Mouse (Mus musculus): ENCODE data around the gene Olfr1200.

Gene Olfr1200

GRCm38 (mm10) chr2:88770388-88770787 lies at the start of gene Olfr1200:
Olfr1200 (minus strand) TSS chr2:88770488.
- DNase-seq, result no peak

GRCm38 (mm10) chr2:88814196-88814595 lies 43.9 kb upstream of the Olfr1200 start, which contains the start of gene Olfr1202:
Olfr1202 (plus strand) TSS chr2:88814496.
- DNase-seq, result no peak

GRCm38 (mm10) chr2:88792736-88793135 lies 22.4 kb upstream of the Olfr1200 start, which contains the start of gene Olfr1201:
Olfr1201 (plus strand) TSS chr2:88793036.
- no peak for DNase-seq

GRCm38 (mm10) chr2:88760369-88760768 lies 9.9 kb downstream of the Olfr1200 start, which contains the start of gene Olfr1199:
Olfr1199 (minus strand) TSS chr2:88760469.
- no peak for DNase-seq

GRCm38 (mm10) chr2:88751270-88751669 lies 19.0 kb downstream of the Olfr1200 start, which contains the start of gene Olfr1198:
Olfr1198 (minus strand) TSS chr2:88751370.
- DNase-seq, result no peak

- no peak for DNase-seq
These were observed 26.9 kb downstream of the Olfr1200 start for GRCm38 (mm10) chr2:88743379-88743778.

GRCm38 (mm10) chr2:88732266-88732665 lies 38.0 kb downstream of the Olfr1200 start, which contains the start of gene Olfr1197:
Olfr1197 (minus strand) TSS chr2:88732366.
- DNase-seq, result no peak

Measured in right cerebral cortex, postnatal 25 days (tissue).